Mouse (Mus musculus) hindbrain, embryonic 14.5 days (tissue): ENCODE measurements around the gene Gal3st4. TPM values are rescaled to one million over a fixed set of nuclear protein-coding genes. Genes with fewer than 3 reads are reported as not detected.

ENCODE experiments used
- ATAC-seq: fragments of 200-750 bp; cut with Nextera tagmentation; 2 replicates; pipeline ENCODE4 v1.8.0; 2017; ENCODE audit warnings: moderate number of reproducible peaks, mild to moderate bottlenecking, moderate TSS enrichment, moderate library complexity; ENCODE audit not compliant: low FRiP score
- DNase-seq: peaks from one replicate; pipeline ENCODE4 v3.0.0-alpha.2; 2015; ENCODE audit warnings: low spot score
- H3K27ac ChIP-seq: fragments of 300-500 bp; sonication (generic); 2 replicates; pipeline ENCODE4 v1.5.1; 2014; ENCODE audit warnings: mild to moderate bottlenecking, moderate library complexity
- H3K27me3 ChIP-seq: fragments of 300-500 bp; sonication (generic); 2 replicates; pipeline ENCODE4 v1.6.1; 2014; ENCODE audit warnings: mild to moderate bottlenecking, low read length, mixed read lengths; ENCODE audit not compliant: control insufficient read depth, insufficient read depth
- H3K36me3 ChIP-seq: fragments of 300-500 bp; sonication (generic); replicated peaks from 2 replicates; pipeline ENCODE4 v1.6.1; 2014; ENCODE audit not compliant: control insufficient read depth, insufficient read depth
- H3K4me1 ChIP-seq: fragments of 300-500 bp; sonication (generic); replicated peaks from 2 replicates; pipeline ENCODE4 v1.6.1; 2014; ENCODE audit warnings: antibody characterized with exemption, low read length, mixed read lengths; ENCODE audit not compliant: control insufficient read depth, insufficient read depth
- H3K4me2 ChIP-seq: fragments of 300-500 bp; sonication (generic); replicated peaks from 2 replicates; pipeline ENCODE4 v1.6.1; 2014; ENCODE audit warnings: mild to moderate bottlenecking, moderate library complexity
- H3K4me3 ChIP-seq: fragments of 300-500 bp; sonication (generic); replicated peaks from 2 replicates; pipeline ENCODE4 v1.5.1; 2014; ENCODE audit warnings: mild to moderate bottlenecking, low read length
- H3K9ac ChIP-seq: fragments of 300-500 bp; sonication (generic); 2 replicates; pipeline ENCODE4 v1.6.1; 2014
- H3K9me3 ChIP-seq: fragments of 300-500 bp; sonication (generic); 2 replicates; pipeline ENCODE4 v1.6.1; 2016; ENCODE audit warnings: low read length; ENCODE audit not compliant: control insufficient read depth
- WGBS: fragments of 180-500 bp; shearing (Covaris S2); extraction: QIAGEN DNeasy Blood & Tissue Kit; methylation state at CpG from one replicate; pipeline ENCODE4 v1.1.7; 2014; 5-methylcytosine and 5-hydroxymethylcytosine counted together
- polyA plus RNA-seq: library from polyadenylated mRNA; unstranded; fragments of >200 nt; fragmentation: Nextera tagmentation; extraction: Ambion mirVana; gene quantifications from 2 replicates; pipeline ENCODE4 v1.2.1, GENCODE M21; 2014

Gene Gal3st4
- polyA plus RNA-seq, 1 experiment from 2014 or later = 2.9 TPM

- Histone ChIP-seq H3K36me3 (peaks cover 32% of the 10 kb centered on the region), H3K4me1 (peaks cover 43% of the 10 kb centered on the region), H3K27me3 (no peaks in the 10 kb centered on the region), H3K9me3 (peaks cover 7% of the 10 kb centered on the region; the same call in 1 of the 2 replicates), H3K4me3 (peak within 1 kb of the TSS; percentile 54), H3K4me2 (peak within 1 kb of the TSS; percentile 68), H3K9ac (peak within 1 kb of the TSS; percentile 71), H3K27ac (peak within 1 kb of the TSS; percentile 64)
- ATAC-seq (peak; percentile 99), DNase-seq (peak; percentile 97)
- 1% methylated on average over 56 of the region's 56 CpGs for WGBS
Observed at GRCm38 (mm10) chr5:138279585-138280424, 7.2 kb upstream of the Gal3st4 start, which contains the start of the genes Gm43720, Gpc2 and Stag3. Gm43720 (minus strand) TSS chr5:138279958. Gpc2 (minus strand) TSS chr5:138280005. Stag3 (plus strand) TSS chr5:138280240.

GRCm38 (mm10) chr5:138277994-138278393 is 5.4 kb upstream of the Gal3st4 start:
- H3K4me1 ChIP-seq = peaks cover 52% of the 10 kb centered on the region
- H3K36me3 ChIP-seq = peaks cover 38% of the 10 kb centered on the region
- peaks cover 7% of the 10 kb centered on the region; the same call in 1 of the 2 replicates for H3K9me3 ChIP-seq
- DNase-seq = no peak
- H3K4me3 ChIP-seq = peak overlapping the region; percentile 54
- H3K27ac ChIP-seq = no peak overlapping the region
- no peaks in the 10 kb centered on the region for H3K27me3 ChIP-seq
- no peak for ATAC-seq
- WGBS = 83% methylated on average over 7 of the region's 7 CpGs
- H3K4me2 ChIP-seq = peak overlapping the region; percentile 68
- peak overlapping the region; percentile 71 for H3K9ac ChIP-seq

- Histone ChIP-seq H3K4me2 (peak overlapping the region; percentile 62), H3K9me3 (peaks cover 1% of the 10 kb centered on the region; the same call in 1 of the 2 replicates), H3K4me1 (peaks cover 52% of the 10 kb centered on the region), H3K36me3 (peaks cover 38% of the 10 kb centered on the region), H3K9ac (peak overlapping the region; percentile 64), H3K4me3 (peak overlapping the region; percentile 32), H3K27ac (no peak overlapping the region), H3K27me3 (no peaks in the 10 kb centered on the region)
- DNase-seq (no peak), ATAC-seq (no peak)
- 8% methylated on average over 41 of the region's 41 CpGs for WGBS
Observed at GRCm38 (mm10) chr5:138275216-138276050, 2.8 kb upstream of the Gal3st4 start.

GRCm38 (mm10) chr5:138274186-138274585 is 1.5 kb upstream of the Gal3st4 start:
- H3K4me1 ChIP-seq = peaks cover 52% of the 10 kb centered on the region

GRCm38 (mm10) chr5:138271232-138271631 is 1.4 kb downstream of the Gal3st4 start:
- no peak for DNase-seq
- H3K4me2 ChIP-seq = no peak overlapping the region
- peaks cover 23% of the 10 kb centered on the region for H3K36me3 ChIP-seq
- peaks cover 23% of the 10 kb centered on the region for H3K4me1 ChIP-seq
- no peak overlapping the region for H3K4me3 ChIP-seq
- H3K9ac ChIP-seq = no peak overlapping the region
- WGBS = 47% methylated on average over 3 of the region's 3 CpGs
- no peak overlapping the region for H3K27ac ChIP-seq
- no peaks in the 10 kb centered on the region for H3K27me3 ChIP-seq
- ATAC-seq = no peak
- no peaks in the 10 kb centered on the region for H3K9me3 ChIP-seq

More at GRCm38 (mm10) chr5:138274186-138274585, 1.5 kb upstream of the Gal3st4 start:
- Histone ChIP-seq H3K36me3 (peaks cover 38% of the 10 kb centered on the region), H3K27me3 (no peaks in the 10 kb centered on the region), H3K4me3 (no peak overlapping the region), H3K27ac (no peak overlapping the region), H3K9me3 (no peaks in the 10 kb centered on the region), H3K4me2 (no peak overlapping the region), H3K9ac (no peak overlapping the region)
- WGBS = 42% methylated on average over 8 of the region's 8 CpGs
- DNase-seq = no peak
- ATAC-seq = no peak

GRCm38 (mm10) chr5:138268980-138269379 is 3.7 kb downstream of the Gal3st4 start:
- no peaks in the 10 kb centered on the region for H3K27me3 ChIP-seq
- H3K9me3 ChIP-seq = no peaks in the 10 kb centered on the region
- no peak overlapping the region for H3K4me3 ChIP-seq
- WGBS = 86% methylated on average over 4 of the region's 4 CpGs
- peaks cover 13% of the 10 kb centered on the region for H3K36me3 ChIP-seq
- H3K4me1 ChIP-seq = peaks cover 17% of the 10 kb centered on the region
- ATAC-seq (no peak), DNase-seq (no peak)
- no peak overlapping the region for H3K4me2 ChIP-seq
- no peak overlapping the region for H3K9ac ChIP-seq
- no peak overlapping the region for H3K27ac ChIP-seq

GRCm38 (mm10) chr5:138267114-138267513 is 5.5 kb downstream of the Gal3st4 start:
- Histone ChIP-seq H3K27ac (no peak overlapping the region), H3K4me2 (no peak overlapping the region), H3K27me3 (no peaks in the 10 kb centered on the region), H3K36me3 (peaks cover 14% of the 10 kb centered on the region), H3K9me3 (no peaks in the 10 kb centered on the region), H3K4me3 (no peak overlapping the region), H3K9ac (no peak overlapping the region), H3K4me1 (peaks cover 20% of the 10 kb centered on the region)
- ATAC-seq (no peak), DNase-seq (no peak)
- WGBS = 83% methylated on average over 3 of the region's 3 CpGs

- 96% methylated on average over 4 of the region's 4 CpGs for WGBS
- Histone ChIP-seq H3K27me3 (no peaks in the 10 kb centered on the region), H3K4me1 (peaks cover 20% of the 10 kb centered on the region), H3K9me3 (no peaks in the 10 kb centered on the region), H3K27ac (no peak overlapping the region), H3K9ac (no peak overlapping the region), H3K36me3 (peaks cover 28% of the 10 kb centered on the region), H3K4me3 (no peak overlapping the region), H3K4me2 (no peak overlapping the region)
- ATAC-seq (no peak), DNase-seq (no peak)
Observed at GRCm38 (mm10) chr5:138265712-138266111, 6.9 kb downstream of the Gal3st4 start.

GRCm38 (mm10) chr5:138264207-138264578 is 8.4 kb downstream of the Gal3st4 start:
- DNase-seq (no peak), ATAC-seq (no peak)
- H3K27ac ChIP-seq = peak overlapping the region; percentile 82
- peaks cover 20% of the 10 kb centered on the region for H3K4me1 ChIP-seq
- H3K4me3 ChIP-seq = peak overlapping the region; percentile 93
- H3K9me3 ChIP-seq = no peaks in the 10 kb centered on the region
- peaks cover 43% of the 10 kb centered on the region for H3K36me3 ChIP-seq
- peak overlapping the region; percentile 91 for H3K4me2 ChIP-seq
- H3K9ac ChIP-seq = peak overlapping the region; percentile 96
- no peaks in the 10 kb centered on the region for H3K27me3 ChIP-seq
- WGBS = 14% methylated on average over 6 of the region's 6 CpGs
